Mouse (Mus musculus): ENCODE measurements around the gene Cd79b. TPM values are rescaled to one million over a fixed set of nuclear protein-coding genes. Genes with fewer than 3 reads are reported as not detected.

The Cd79b gene
- polyA plus RNA-seq, 1 experiment from 2014 or later: 2.0 TPM

- Histone ChIP-seq H3K4me3 (no peak overlapping the region), H3K36me3 (no peaks in the 10 kb centered on the region), H3K27me3 (ENCODE audit: insufficient read depth, poor library complexity, severe bottlenecking) (no peaks in the 10 kb centered on the region), H3K4me1 (replicated peaks) (peaks cover 14% of the 10 kb centered on the region), H3K9me3 (no peaks in the 10 kb centered on the region), H3K27ac (no peak overlapping the region)
- no peak for DNase-seq (ENCODE audit: low spot score)
- 74% methylated on average over 8 of the region's 8 CpGs for WGBS
Measured at GRCm38 (mm10) chr11:106284126-106284525, 30.4 kb downstream of the Cd79b start.

GRCm38 (mm10) chr11:106283371-106283770, 31.2 kb downstream of the Cd79b start:
- Histone ChIP-seq H3K27me3 (ENCODE audit: insufficient read depth, poor library complexity, severe bottlenecking) (no peaks in the 10 kb centered on the region), H3K4me1 (replicated peaks) (peaks cover 14% of the 10 kb centered on the region), H3K27ac (no peak overlapping the region), H3K4me3 (no peak overlapping the region), H3K9me3 (no peaks in the 10 kb centered on the region), H3K36me3 (no peaks in the 10 kb centered on the region)
- 81% methylated on average over 4 of the region's 4 CpGs for WGBS
- DNase-seq (ENCODE audit: low spot score): no peak

- no peak overlapping the region for H3K27ac ChIP-seq
- WGBS: 85% methylated on average over 6 of the region's 6 CpGs
- peaks cover 14% of the 10 kb centered on the region for H3K4me1 ChIP-seq (replicated peaks)
- no peaks in the 10 kb centered on the region for H3K36me3 ChIP-seq
- no peak for DNase-seq (ENCODE audit: low spot score)
- no peaks in the 10 kb centered on the region for H3K9me3 ChIP-seq
- peaks cover 8% of the 10 kb centered on the region; the same call in 1 of the 2 replicates for H3K27me3 ChIP-seq (ENCODE audit: insufficient read depth, poor library complexity, severe bottlenecking)
- no peak overlapping the region for H3K4me3 ChIP-seq
Measured at GRCm38 (mm10) chr11:106282452-106282851, 32.1 kb downstream of the Cd79b start.

GRCm38 (mm10) chr11:106276454-106276853, 38.1 kb downstream of the Cd79b start, which contains the start of gene Tcam1:
Gene Tcam1, plus strand, starts transcription at chr11:106276672.
- WGBS: 12% methylated on average over 25 of the region's 25 CpGs
- Histone ChIP-seq H3K4me1 (replicated peaks) (peaks cover 29% of the 10 kb centered on the region), H3K4me3 (peak within 1 kb of the TSS; percentile 20)

GRCm38 (mm10) chr11:106274971-106275411, 39.6 kb downstream of the Cd79b start:
- DNase-seq (ENCODE audit: low spot score): peak; percentile 21
- WGBS: 89% methylated on average over 7 of the region's 7 CpGs
- Histone ChIP-seq H3K36me3 (peaks cover 6% of the 10 kb centered on the region; the same call in 1 of the 2 replicates), H3K27ac (peak overlapping the region; percentile 17), H3K4me3 (no peak overlapping the region), H3K4me1 (replicated peaks) (peaks cover 44% of the 10 kb centered on the region), H3K27me3 (ENCODE audit: insufficient read depth, poor library complexity, severe bottlenecking) (peaks cover 12% of the 10 kb centered on the region; the same call in 1 of the 2 replicates), H3K9me3 (no peaks in the 10 kb centered on the region)

More at GRCm38 (mm10) chr11:106276454-106276853, 38.1 kb downstream of the Cd79b start, which contains the start of gene Tcam1:
- Histone ChIP-seq H3K9me3 (no peaks in the 10 kb centered on the region), H3K27ac (peak within 1 kb of the TSS; percentile 8; the same call in 1 of the 2 replicates), H3K27me3 (ENCODE audit: insufficient read depth, poor library complexity, severe bottlenecking) (peaks cover 12% of the 10 kb centered on the region; the same call in 1 of the 2 replicates), H3K36me3 (no peaks in the 10 kb centered on the region)
- peak; percentile 94 for DNase-seq (ENCODE audit: low spot score)

GRCm38 (mm10) chr11:106274374-106274773, 40.2 kb downstream of the Cd79b start:
- peaks cover 6% of the 10 kb centered on the region; the same call in 1 of the 2 replicates for H3K36me3 ChIP-seq
- H3K4me1 ChIP-seq (replicated peaks): peaks cover 46% of the 10 kb centered on the region
- H3K27ac ChIP-seq: peak overlapping the region; percentile 17
- no peak for DNase-seq (ENCODE audit: low spot score)
- WGBS: 90% methylated on average over 1 of the region's 1 CpGs
- no peaks in the 10 kb centered on the region for H3K9me3 ChIP-seq
- H3K27me3 ChIP-seq (ENCODE audit: insufficient read depth, poor library complexity, severe bottlenecking): peaks cover 12% of the 10 kb centered on the region; the same call in 1 of the 2 replicates
- H3K4me3 ChIP-seq: no peak overlapping the region

- Histone ChIP-seq H3K4me3 (peak overlapping the region; percentile 92; the same call in 1 of the 2 replicates), H3K4me1 (replicated peaks) (peaks cover 51% of the 10 kb centered on the region), H3K27me3 (ENCODE audit: insufficient read depth, poor library complexity, severe bottlenecking) (peaks cover 12% of the 10 kb centered on the region; the same call in 1 of the 2 replicates), H3K9me3 (no peaks in the 10 kb centered on the region), H3K27ac (no peak overlapping the region), H3K36me3 (peaks cover 6% of the 10 kb centered on the region; the same call in 1 of the 2 replicates)
- no peak for DNase-seq (ENCODE audit: low spot score)
- 93% methylated on average over 6 of the region's 6 CpGs for WGBS
Measured at GRCm38 (mm10) chr11:106273811-106274210, 40.8 kb downstream of the Cd79b start.

GRCm38 (mm10) chr11:106273311-106273684, 41.3 kb downstream of the Cd79b start:
- H3K9me3 ChIP-seq: no peaks in the 10 kb centered on the region
- WGBS: 19% methylated on average over 16 of the region's 16 CpGs
- peak overlapping the region; percentile 98 for H3K27ac ChIP-seq
- peak overlapping the region; percentile 92 for H3K4me3 ChIP-seq
- H3K4me1 ChIP-seq (replicated peaks): peaks cover 56% of the 10 kb centered on the region
- H3K27me3 ChIP-seq (ENCODE audit: insufficient read depth, poor library complexity, severe bottlenecking): peaks cover 12% of the 10 kb centered on the region; the same call in 1 of the 2 replicates
- DNase-seq (ENCODE audit: low spot score): no peak
- peaks cover 6% of the 10 kb centered on the region; the same call in 1 of the 2 replicates for H3K36me3 ChIP-seq

GRCm38 (mm10) chr11:106272644-106273310, 41.8 kb downstream of the Cd79b start, which contains the start of gene Smarcd2:
Gene Smarcd2, minus strand, starts transcription at chr11:106272972.
- DNase-seq (ENCODE audit: low spot score): peak; percentile 100
- peaks cover 61% of the 10 kb centered on the region for H3K4me1 ChIP-seq (replicated peaks)
- under 1% methylated on average over 72 of the region's 72 CpGs for WGBS

GRCm38 (mm10) chr11:106271794-106272643, 42.5 kb downstream of the Cd79b start:
- Histone ChIP-seq H3K9me3 (no peaks in the 10 kb centered on the region), H3K4me1 (replicated peaks) (peaks cover 69% of the 10 kb centered on the region)

More at GRCm38 (mm10) chr11:106272644-106273310, 41.8 kb downstream of the Cd79b start, which contains the start of gene Smarcd2:
- Histone ChIP-seq H3K27ac (peak within 1 kb of the TSS; percentile 98), H3K27me3 (ENCODE audit: insufficient read depth, poor library complexity, severe bottlenecking) (peaks cover 7% of the 10 kb centered on the region; the same call in 1 of the 2 replicates), H3K4me3 (peak within 1 kb of the TSS; percentile 92), H3K9me3 (no peaks in the 10 kb centered on the region), H3K36me3 (peaks cover 10% of the 10 kb centered on the region; the same call in 1 of the 2 replicates)

GRCm38 (mm10) chr11:106271131-106271793, 43.3 kb downstream of the Cd79b start:
- Histone ChIP-seq H3K27ac (peak overlapping the region; percentile 98), H3K4me3 (peak overlapping the region; percentile 92), H3K36me3 (peaks cover 25% of the 10 kb centered on the region), H3K27me3 (ENCODE audit: insufficient read depth, poor library complexity, severe bottlenecking) (no peaks in the 10 kb centered on the region), H3K9me3 (no peaks in the 10 kb centered on the region), H3K4me1 (replicated peaks) (peaks cover 65% of the 10 kb centered on the region)
- DNase-seq (ENCODE audit: low spot score): peak; percentile 40
- 43% methylated on average over 5 of the region's 5 CpGs for WGBS

More at GRCm38 (mm10) chr11:106271794-106272643, 42.5 kb downstream of the Cd79b start:
- H3K36me3 ChIP-seq: peaks cover 17% of the 10 kb centered on the region
- DNase-seq (ENCODE audit: low spot score): no peak
- H3K27me3 ChIP-seq (ENCODE audit: insufficient read depth, poor library complexity, severe bottlenecking): no peaks in the 10 kb centered on the region
- H3K4me3 ChIP-seq: peak overlapping the region; percentile 92
- 2% methylated on average over 41 of the region's 41 CpGs for WGBS
- H3K27ac ChIP-seq: peak overlapping the region; percentile 98

GRCm38 (mm10) chr11:106269060-106269431, 45.5 kb downstream of the Cd79b start:
- H3K4me3 ChIP-seq: peak overlapping the region; percentile 18
- no peaks in the 10 kb centered on the region for H3K27me3 ChIP-seq (ENCODE audit: insufficient read depth, poor library complexity, severe bottlenecking)
- WGBS: 57% methylated on average over 3 of the region's 3 CpGs
- H3K4me1 ChIP-seq (replicated peaks): peaks cover 56% of the 10 kb centered on the region
- peak; percentile 31 for DNase-seq (ENCODE audit: low spot score)
- no peaks in the 10 kb centered on the region for H3K9me3 ChIP-seq
- peaks cover 47% of the 10 kb centered on the region for H3K36me3 ChIP-seq
- H3K27ac ChIP-seq: peak overlapping the region; percentile 84

All from hindbrain, embryonic 10.5 days (tissue).